Mouse (Mus musculus): ENCODE results near the gene Trf.

DNA sequence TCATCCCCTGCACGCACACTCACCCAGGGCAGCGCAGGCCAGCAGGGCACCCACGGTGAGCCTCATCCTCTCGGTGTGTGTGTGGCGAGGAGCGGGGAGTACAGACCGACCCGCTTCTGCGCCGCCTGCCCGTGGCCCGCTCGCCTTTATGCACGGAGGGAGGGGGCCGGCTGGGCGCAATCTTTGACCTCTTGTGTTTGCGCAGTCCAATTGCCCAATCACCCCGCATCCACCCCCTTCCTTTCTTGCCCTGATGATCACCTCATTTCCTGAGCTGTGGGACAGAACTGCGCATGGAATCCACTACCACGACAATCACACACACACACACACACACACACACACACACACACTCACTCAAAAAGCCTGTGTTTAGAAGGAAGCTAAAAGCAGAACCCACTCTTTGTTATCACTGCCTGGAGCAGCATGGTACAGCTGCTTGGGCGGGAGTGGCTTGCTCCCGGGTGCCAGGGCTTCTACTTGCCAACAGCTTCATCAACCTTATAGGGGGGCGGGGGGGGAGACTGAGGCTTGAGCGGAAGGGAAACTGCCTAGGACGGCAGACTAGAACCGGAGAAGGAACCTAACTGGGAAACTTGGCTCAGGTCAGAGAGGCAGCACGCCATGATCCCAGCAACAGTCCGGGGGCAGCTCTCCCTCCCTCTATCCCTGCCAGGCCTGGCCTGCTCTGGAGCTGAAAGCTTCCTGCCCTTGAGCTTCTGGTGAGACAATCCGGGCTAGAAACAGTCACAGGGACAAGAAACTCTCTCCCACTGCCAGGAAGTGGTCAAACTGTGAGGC lies at the start of gene Trf, which contains the start of gene Gm20425:
- no peak for TF ChIP-seq SMC3 (IDR thresholded peaks at IDR 0.05; ENCODE audit: low read depth, low read length)
- no peak for TF ChIP-seq EP300 (IDR thresholded peaks at IDR 0.05; ENCODE audit: low read length)
- no peak for TF ChIP-seq POLR2A (IDR thresholded peaks at IDR 0.05; ENCODE audit: low read depth, low read length)
- no peak for TF ChIP-seq HCFC1 (IDR thresholded peaks at IDR 0.05; ENCODE audit: low read depth, low read length)
- no peak for TF ChIP-seq ETS1 (conservative IDR thresholded peaks at IDR 0.05; ENCODE audit: low read depth, low read length)
- TF ChIP-seq CTCF (conservative IDR thresholded peaks at IDR 0.05 in 1 of 2, IDR thresholded peaks at IDR 0.05 in 1 of 2; ENCODE audit: low read depth in 2 of 2, low read length in 2 of 2), result no peak
- TF ChIP-seq SIN3A (IDR thresholded peaks at IDR 0.05; ENCODE audit: low read length), result no peak
- TF ChIP-seq JUND (conservative IDR thresholded peaks at IDR 0.05; ENCODE audit: low read depth, low read length), result no peak
- no peak for TF ChIP-seq ELF1 (IDR thresholded peaks at IDR 0.05; ENCODE audit: low read depth, low read length)
- TF ChIP-seq KAT2A (IDR thresholded peaks at IDR 0.05; ENCODE audit: insufficient replicate concordance, low read length), result no peak
- TF ChIP-seq ZMIZ1 (IDR thresholded peaks at IDR 0.05; ENCODE audit: low read depth, low read length), result no peak
- no peak for TF ChIP-seq BHLHE40 (IDR thresholded peaks at IDR 0.05; ENCODE audit: low read depth, low read length)
- TF ChIP-seq RAD21 (IDR thresholded peaks at IDR 0.05; ENCODE audit: low read depth, low read length), result no peak
- no peak for TF ChIP-seq USF1 (IDR thresholded peaks at IDR 0.05; ENCODE audit: low read depth, low read length)

All from CH12.LX (cell line).